Mouse (Mus musculus): ENCODE measurements around the gene Slc7a7.

Slc7a7 gene

DNA sequence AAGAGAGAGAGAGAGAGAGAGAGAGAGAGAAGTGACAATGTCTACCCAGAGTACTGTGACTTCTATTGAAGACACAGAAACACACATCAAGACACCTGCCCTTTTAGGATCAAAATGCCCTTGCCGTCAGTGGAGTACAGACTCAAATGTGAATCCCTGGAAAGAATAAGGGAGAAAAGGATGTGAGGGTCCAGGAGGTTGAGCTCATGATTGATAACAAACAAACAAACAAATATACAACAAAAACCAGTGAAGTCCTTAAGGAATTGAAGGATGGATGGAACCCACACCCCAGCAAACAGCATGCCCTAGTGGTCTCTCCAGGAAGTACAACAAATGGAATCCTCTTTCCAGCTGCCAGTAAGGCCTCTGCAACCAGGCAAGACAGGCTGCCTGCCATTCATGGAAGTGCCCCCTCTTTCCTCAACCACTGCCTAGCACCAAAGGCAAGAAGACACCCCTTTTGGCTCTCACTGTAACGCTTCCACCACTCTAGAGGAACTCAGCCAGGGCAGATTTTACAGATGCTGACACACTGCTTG, 4.9 kb downstream of the Slc7a7 start:
- DNase-seq (ENCODE audit: low spot score in 2 of 2) = peak in 1 of 2 experiments; percentile 37

GRCm38 (mm10) chr14:54412000-54412576, 5.5 kb downstream of the Slc7a7 start:
- no peak for DNase-seq (ENCODE audit: low spot score in 2 of 2)

GRCm38 (mm10) chr14:54409980-54410810, 7.4 kb downstream of the Slc7a7 start:
- no peak for DNase-seq (ENCODE audit: low spot score in 2 of 2)

DNA sequence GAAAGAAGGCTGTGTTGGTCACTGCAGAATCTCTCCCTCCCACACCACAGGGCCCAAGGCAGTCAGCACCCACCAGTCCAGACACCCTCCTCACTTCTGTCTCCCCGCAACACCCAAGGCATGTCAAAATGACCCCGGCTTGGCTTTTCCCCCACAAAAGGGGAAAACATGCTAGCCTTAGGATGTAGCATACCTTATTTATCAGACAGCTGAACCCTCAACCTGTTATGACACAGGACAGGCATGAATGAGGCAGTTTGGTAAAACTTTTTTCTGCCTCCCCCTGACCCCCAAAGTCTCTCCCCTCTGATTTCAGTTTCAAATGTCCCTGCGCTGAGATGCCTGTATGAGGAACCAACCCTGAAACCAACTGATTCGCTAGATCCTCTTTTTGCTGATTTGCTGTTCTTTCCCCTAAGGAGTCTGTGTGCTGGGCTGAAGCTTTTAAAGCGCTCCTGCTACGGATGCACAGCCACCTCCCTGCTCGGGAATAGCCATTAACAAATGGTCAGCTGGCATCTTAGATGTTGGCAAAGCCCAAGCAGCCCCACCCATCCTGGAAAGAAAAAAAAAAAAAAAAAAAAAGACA, 8.4 kb downstream of the Slc7a7 start:
- DNase-seq (ENCODE audit: low spot score in 2 of 2) = no peak

GRCm38 (mm10) chr14:54408336-54409056, 9.1 kb downstream of the Slc7a7 start:
- DNase-seq (ENCODE audit: low spot score in 2 of 2) = no peak

DNA sequence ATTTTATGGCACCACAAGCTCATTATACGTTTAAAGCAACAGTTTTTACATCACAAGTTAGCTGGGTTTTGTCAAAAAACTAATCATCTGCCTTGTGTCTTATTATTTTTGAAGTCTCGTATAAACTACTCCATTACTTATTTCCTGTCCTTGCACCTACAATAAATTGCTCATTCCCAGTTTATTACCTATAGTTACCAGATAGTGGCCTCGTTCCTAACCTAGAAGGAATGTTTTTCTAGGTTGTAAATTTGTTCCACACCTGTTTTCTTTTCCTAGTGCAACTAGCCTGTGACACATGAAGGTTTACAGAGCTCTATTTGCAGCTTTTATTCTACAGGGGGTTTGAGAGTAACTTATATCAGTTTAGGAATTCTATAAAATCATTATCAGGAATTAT, 15.9 kb downstream of the Slc7a7 start:
- DNase-seq (ENCODE audit: low spot score in 2 of 2) = no peak

DNA sequence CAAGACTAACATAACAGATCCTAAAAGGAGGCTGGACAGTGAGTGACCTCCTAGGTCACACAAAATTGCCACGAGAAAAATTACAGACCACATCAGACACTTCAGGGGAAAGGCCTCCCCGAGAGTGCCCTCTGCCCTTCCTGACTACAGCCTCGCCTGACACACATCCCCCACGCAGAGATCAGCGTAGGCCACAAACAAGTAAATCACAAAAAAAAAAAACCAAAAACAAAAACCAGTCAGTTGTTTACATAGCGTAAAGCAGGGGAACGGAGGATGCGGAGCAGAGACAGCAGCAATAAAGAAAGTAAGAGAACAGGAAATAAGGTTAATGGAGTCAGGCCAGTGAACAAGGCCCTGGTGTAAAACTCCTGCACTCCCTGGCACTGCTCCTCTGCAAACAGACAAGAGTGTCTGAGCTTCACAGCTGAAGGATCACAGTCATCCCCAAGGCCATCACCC, 18.6 kb downstream of the Slc7a7 start:
- no peak for DNase-seq (ENCODE audit: low spot score in 2 of 2)

- no peak for DNase-seq (ENCODE audit: low spot score in 2 of 2)
Observed at GRCm38 (mm10) chr14:54398528-54398916, 19.1 kb downstream of the Slc7a7 start.

GRCm38 (mm10) chr14:54397872-54398527, 19.6 kb downstream of the Slc7a7 start:
- DNase-seq (ENCODE audit: low spot score in 2 of 2) = no peak

DNA sequence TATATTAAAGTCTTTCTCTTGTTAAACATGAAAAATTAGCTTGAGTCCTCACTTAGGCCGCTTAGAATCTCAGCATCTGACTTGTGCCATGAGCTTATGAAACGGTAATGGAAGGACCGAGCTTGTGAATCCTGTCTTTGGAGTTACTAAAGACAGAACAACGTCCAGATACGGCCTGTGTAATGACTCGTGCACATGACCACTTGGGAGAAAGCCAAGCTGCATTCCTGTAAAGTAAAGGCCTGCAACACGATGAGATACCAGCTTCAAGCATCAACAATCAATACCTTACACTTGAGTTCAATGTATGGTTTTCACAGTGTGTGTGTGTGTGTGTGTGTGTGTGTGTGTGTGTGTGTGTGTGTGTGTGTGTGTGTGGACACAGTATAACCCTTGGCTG, 20.9 kb downstream of the Slc7a7 start:
- no peak for DNase-seq (ENCODE audit: low spot score in 2 of 2)

- no peak for DNase-seq (ENCODE audit: low spot score in 2 of 2)
Observed at GRCm38 (mm10) chr14:54394309-54394708, 23.3 kb downstream of the Slc7a7 start.

- DNase-seq (ENCODE audit: low spot score in 2 of 2) = no peak
Observed at GRCm38 (mm10) chr14:54393794-54394193, 23.8 kb downstream of the Slc7a7 start.

DNA sequence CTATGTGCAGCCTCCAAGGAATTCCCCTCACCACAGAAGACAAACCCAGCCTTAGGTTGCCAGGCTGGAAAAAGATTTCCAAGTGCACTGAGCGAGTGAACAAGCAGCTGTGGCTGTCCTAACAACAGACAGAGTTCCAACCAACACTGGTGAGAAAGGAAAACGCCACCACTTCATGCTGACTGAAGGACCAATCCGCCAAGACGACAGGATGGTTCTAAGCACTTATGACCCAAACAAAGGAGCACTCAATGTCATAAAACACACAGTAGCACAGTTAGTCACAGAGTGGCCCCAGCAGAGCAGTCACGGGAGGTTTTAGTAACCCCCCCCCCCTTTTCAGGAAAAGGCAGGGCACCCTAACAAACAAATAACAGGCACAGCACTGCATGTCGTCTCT, 26.7 kb downstream of the Slc7a7 start:
- no peak for DNase-seq (ENCODE audit: low spot score in 2 of 2)

DNA sequence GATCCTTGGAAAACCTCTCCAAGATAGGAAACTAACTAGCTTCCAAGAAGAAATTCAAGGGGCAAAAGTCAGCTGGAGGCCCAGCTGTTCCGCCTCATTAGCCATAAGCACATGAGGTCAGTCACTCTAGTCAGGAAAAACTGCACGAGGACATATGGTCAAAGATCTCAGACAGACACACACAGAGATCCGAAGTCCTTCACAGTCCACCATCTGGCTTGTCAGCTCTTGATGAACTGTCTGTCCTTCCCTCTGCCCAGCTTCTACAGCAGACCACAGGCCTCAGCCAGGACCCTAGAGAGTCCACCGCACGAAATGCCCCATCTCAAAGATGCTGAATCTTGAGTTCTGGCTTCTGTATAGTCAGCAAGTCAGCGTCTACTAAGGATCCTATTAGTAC, 30.0 kb downstream of the Slc7a7 start:
- no peak for DNase-seq (ENCODE audit: low spot score in 2 of 2)

DNA sequence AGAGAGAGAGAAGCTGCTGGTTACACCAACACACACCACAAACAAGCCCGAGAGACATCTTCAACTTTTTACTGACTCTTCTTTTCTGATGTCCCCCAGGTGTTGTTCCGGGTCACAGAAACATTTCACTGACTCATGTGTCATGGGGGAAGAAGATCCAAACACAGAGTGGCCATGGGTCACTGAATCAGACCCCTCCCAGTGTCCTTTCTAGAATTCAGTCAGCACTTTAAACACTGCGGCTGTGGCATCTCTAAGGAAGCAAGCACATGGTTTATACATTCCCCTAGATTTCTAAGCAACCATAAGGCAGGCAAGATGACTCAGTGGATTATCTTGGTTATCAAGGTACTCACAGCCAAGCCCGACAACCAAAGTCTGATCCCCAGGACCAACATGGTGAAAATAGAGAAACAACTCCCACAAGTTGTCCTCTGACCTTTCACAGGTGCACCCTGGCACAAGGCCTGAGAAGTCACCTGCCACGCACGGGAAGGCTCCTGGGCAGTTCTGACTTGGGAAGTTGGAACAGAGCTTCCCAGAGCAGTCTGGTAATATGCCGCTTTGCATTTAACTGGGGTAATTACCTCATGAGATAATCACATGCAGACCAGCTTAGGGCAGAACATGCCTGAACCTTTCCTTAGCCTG, 31.5 kb downstream of the Slc7a7 start:
- no peak for DNase-seq (ENCODE audit: low spot score in 2 of 2)

DNA sequence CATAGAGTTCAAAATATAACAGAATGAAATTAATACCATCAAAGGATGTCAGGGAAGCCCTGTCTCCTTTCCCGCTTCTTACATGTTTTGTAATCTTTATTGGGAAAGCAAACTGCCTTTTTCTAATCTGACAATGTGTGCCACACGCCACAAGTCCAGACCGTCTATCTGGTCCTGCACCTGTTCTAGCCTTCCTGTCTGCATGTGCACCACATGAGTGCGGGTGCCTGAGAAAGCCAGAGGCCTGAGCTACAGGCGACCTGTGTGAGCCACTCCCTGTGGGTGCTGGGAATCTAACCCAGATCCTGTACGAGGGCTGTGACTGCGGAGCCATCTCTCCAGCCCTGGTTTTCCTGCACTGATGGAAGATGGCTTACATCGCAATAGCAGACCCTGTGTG, 33.2 kb downstream of the Slc7a7 start:
- no peak for DNase-seq (ENCODE audit: low spot score in 2 of 2)

GRCm38 (mm10) chr14:54383355-54383771, 34.2 kb downstream of the Slc7a7 start:
- no peak for DNase-seq (ENCODE audit: low spot score in 2 of 2)

DNA sequence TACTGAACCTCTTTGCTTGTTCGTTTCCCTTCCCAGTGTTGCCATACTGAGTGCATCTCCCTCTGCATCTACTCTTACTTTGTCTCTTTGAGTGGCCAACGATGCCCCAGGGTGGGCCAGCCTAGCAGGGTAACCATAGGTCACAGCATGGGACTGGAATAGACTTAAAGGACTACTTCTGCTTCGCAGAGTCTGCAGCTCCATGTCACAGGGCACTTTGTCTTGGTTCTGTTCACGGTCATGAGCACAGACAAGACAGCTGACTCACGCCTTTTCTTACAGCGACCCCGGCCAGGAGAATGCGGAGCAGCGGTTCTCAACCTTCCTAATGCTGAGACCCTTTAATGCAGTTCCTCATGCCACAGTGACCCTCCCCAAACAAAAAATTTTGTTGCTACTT, 34.9 kb downstream of the Slc7a7 start:
- no peak for DNase-seq (ENCODE audit: low spot score in 2 of 2)

GRCm38 (mm10) chr14:54381816-54382215, 35.8 kb downstream of the Slc7a7 start:
- no peak for DNase-seq (ENCODE audit: low spot score in 2 of 2)

DNA sequence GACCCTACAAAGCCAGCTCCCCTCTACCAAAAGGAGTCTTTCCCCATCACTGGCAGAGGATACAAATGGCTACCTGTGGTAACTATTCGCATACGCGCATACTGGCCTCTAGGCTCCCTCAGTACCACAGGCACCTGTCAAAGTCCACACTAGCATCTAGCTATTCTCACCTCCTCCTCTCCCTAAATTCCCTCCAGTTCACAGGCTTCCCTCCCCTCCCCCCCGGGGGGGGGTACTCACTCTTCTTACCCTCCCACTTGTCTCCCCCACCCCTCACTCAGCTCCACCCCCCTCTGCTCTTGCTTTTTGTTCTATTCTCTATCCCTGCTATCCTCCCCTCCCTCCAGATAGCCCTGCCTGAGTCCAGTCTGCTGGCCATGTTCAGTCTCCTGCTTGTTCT, 37.0 kb downstream of the Slc7a7 start:
- no peak for DNase-seq (ENCODE audit: low spot score in 2 of 2)

- DNase-seq (ENCODE audit: low spot score in 2 of 2) = no peak
Observed at GRCm38 (mm10) chr14:54379571-54379970, 38.0 kb downstream of the Slc7a7 start.
